7 mouse cellular contexts compared by ENCODE assay signal in genomic region chr7:75796474-75796873, GRCm38 (mm10). TPM values are rescaled to one million over a fixed set of nuclear protein-coding genes. Genes with fewer than 3 reads are reported as not detected.
DNase-seq lines count a peak whose midpoint lies in the region; ATAC-seq lines count a peak whose summit lies in the region.

No protein-coding gene starts in this region.

- peak; percentile 87 for ATAC-seq in monocyte, adult 5-6 weeks (replicated peaks; ENCODE audit: insufficient number of reproducible peaks, low FRiP score, low TSS enrichment, poor library complexity, severe bottlenecking)
- ATAC-seq in erythroid progenitor cell, adult 5-6 weeks (replicated peaks; ENCODE audit: low FRiP score, poor library complexity, severe bottlenecking), result no peak

- DNase-seq in layer of hippocampus, adult 9-11 months, result peak; percentile 76
- DNase-seq in layer of hippocampus, postnatal 25 days (ENCODE audit: extremely low spot score in 1 of 2, low spot score in 1 of 2), result no peak
- peak; percentile 65 for DNase-seq in brain, adult 2 months (ENCODE audit: low read depth, low spot score)
- DNase-seq in induced T-regulatory cell, adult 2 months (ENCODE audit: low read depth), result peak; percentile 94
- no peak for DNase-seq in layer of hippocampus, postnatal 10 days (ENCODE audit: low spot score in 2 of 2)

RNA-seq across cellular contexts. Expression of gene Klhl25, which starts 51.6 kb away (rescaled TPM):
- 10 to 100 TPM in 1 of 2 experiments, 1 to 10 TPM in 1; 8.5 to 11.2 TPM for total RNA-seq in layer of hippocampus, postnatal 25 days (2021)
- 5.6 to 24.9 TPM (median 7.3 TPM) in 3 replicates for total RNA-seq in monocyte, adult 5-6 weeks (2017)
- 8.6 and 28.1 TPM in 2 replicates for total RNA-seq in erythroid progenitor cell, adult 5-6 weeks (2015; ENCODE audit: low replicate concordance)
- total RNA-seq in erythroid progenitor cell, adult 5-6 weeks (2017; ENCODE audit: low replicate concordance), result 25.9 and 41.9 TPM in 2 replicates
- 10 to 100 TPM; 15.6 to 18.9 TPM for total RNA-seq in layer of hippocampus, postnatal 10 days (2021)

Comparison
In these comparisons a context has a peak if more than half of its experiments do, and no peak if none do; other contexts are left out.
1. DNase-seq: peak in layer of hippocampus, adult 9-11 months (single experiment), brain, adult 2 months (single experiment) and induced T-regulatory cell, adult 2 months (single experiment); none in layer of hippocampus, postnatal 25 days (0 of 2) and layer of hippocampus, postnatal 10 days (0 of 2).